Mouse (Mus musculus) heart, embryonic 16.5 days (tissue): ENCODE measurements around the gene 3110040N11Rik. TPM values are rescaled to one million over a fixed set of nuclear protein-coding genes. Genes with fewer than 3 reads are reported as not detected.

Experiments
- ATAC-seq: fragments of 200-750 bp; cut with Nextera tagmentation; replicated peaks from 2 replicates; pipeline ENCODE4 v1.8.0; 2017; ENCODE audit warnings: moderate number of reproducible peaks; ENCODE audit not compliant: insufficient read depth, low FRiP score; ENCODE audit errors: extremely low read depth
- H3K27ac ChIP-seq: fragments of 300-500 bp; sonication (generic); 2 replicates; pipeline ENCODE4 v1.5.1; 2014; ENCODE audit warnings: mild to moderate bottlenecking, low read length, control low read depth, moderate library complexity
- H3K27me3 ChIP-seq: fragments of 300-500 bp; sonication (generic); 2 replicates; pipeline ENCODE4 v1.6.1; 2014; ENCODE audit warnings: low read length, mixed read lengths; ENCODE audit not compliant: control insufficient read depth, insufficient read depth
- H3K36me3 ChIP-seq: fragments of 300-500 bp; sonication (generic); 2 replicates; pipeline ENCODE4 v1.6.1; 2014; ENCODE audit not compliant: control insufficient read depth, insufficient read depth
- H3K4me1 ChIP-seq: fragments of 300-500 bp; sonication (generic); 2 replicates; pipeline ENCODE4 v1.6.1; 2014; ENCODE audit warnings: low read length, mixed read lengths; ENCODE audit not compliant: control insufficient read depth, insufficient read depth
- H3K4me2 ChIP-seq: fragments of 300-500 bp; sonication (generic); 2 replicates; pipeline ENCODE4 v1.6.1; 2014; ENCODE audit warnings: low read depth, mild to moderate bottlenecking, control low read depth, low read length
- H3K4me3 ChIP-seq: fragments of 300-500 bp; sonication (generic); 2 replicates; pipeline ENCODE4 v1.5.1; 2014; ENCODE audit warnings: mild to moderate bottlenecking, control low read depth, low read length
- H3K9ac ChIP-seq: fragments of 300-500 bp; sonication (generic); 2 replicates; pipeline ENCODE4 v1.6.1; 2014; ENCODE audit warnings: low read length, control low read depth
- H3K9me3 ChIP-seq: fragments of 300-500 bp; sonication (generic); replicated peaks from 2 replicates; pipeline ENCODE4 v1.6.1; 2016; ENCODE audit warnings: low read length; ENCODE audit not compliant: control insufficient read depth
- WGBS: fragments of 180-500 bp; shearing (Covaris S2); extraction: QIAGEN DNeasy Blood & Tissue Kit; methylation state at CpG from one replicate; pipeline ENCODE4 v1.1.7; 2014; 5-methylcytosine and 5-hydroxymethylcytosine counted together
- polyA plus RNA-seq: library from polyadenylated mRNA; unstranded; fragments of >200 nt; fragmentation: Nextera tagmentation; extraction: Ambion mirVana; gene quantifications from 2 replicates; pipeline ENCODE4 v1.2.1, GENCODE M21; 2015

The 3110040N11Rik gene
- polyA plus RNA-seq, 1 experiment from 2014 or later, result 42.4 TPM

DNA sequence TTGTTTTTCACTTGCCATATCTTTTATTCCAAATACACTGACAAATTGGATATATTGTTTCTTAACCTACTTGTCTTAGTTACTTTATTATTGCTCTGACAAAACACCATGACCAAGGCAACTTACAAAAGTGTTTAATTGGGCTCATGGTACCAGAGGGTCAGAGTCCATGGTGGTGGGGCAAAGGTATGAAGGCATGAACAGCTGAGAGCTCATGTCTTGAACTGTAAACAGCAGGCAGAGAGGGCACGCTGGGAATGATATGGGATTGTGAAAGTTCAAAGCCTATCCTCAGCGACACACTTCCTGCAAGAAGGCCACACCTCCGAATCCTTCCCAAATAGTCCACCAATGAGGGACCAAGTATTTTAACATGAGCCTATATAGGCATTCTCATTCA lies 41.3 kb downstream of the 3110040N11Rik start:
- Histone ChIP-seq H3K36me3 (no peaks in the 10 kb centered on the region), H3K4me3 (no peak overlapping the region), H3K27me3 (no peaks in the 10 kb centered on the region), H3K9me3 (no peaks in the 10 kb centered on the region), H3K4me1 (peaks cover 4% of the 10 kb centered on the region; the same call in 1 of the 2 replicates), H3K4me2 (no peak overlapping the region), H3K9ac (no peak overlapping the region), H3K27ac (no peak overlapping the region)
- ATAC-seq, result no peak
- 79% methylated on average over 3 of the region's 3 CpGs for WGBS

GRCm38 (mm10) chr7:81744145-81744544 lies 45.1 kb downstream of the 3110040N11Rik start:
- H3K4me2 ChIP-seq, result no peak overlapping the region
- no peak overlapping the region for H3K27ac ChIP-seq
- H3K4me1 ChIP-seq, result peaks cover 4% of the 10 kb centered on the region; the same call in 1 of the 2 replicates
- no peaks in the 10 kb centered on the region for H3K27me3 ChIP-seq
- no peak overlapping the region for H3K4me3 ChIP-seq
- no peak overlapping the region for H3K9ac ChIP-seq
- no peaks in the 10 kb centered on the region for H3K36me3 ChIP-seq
- 44% methylated on average over 4 of the region's 4 CpGs for WGBS
- ATAC-seq, result no peak; the same call in 1 of the 2 replicates
- no peaks in the 10 kb centered on the region for H3K9me3 ChIP-seq

DNA sequence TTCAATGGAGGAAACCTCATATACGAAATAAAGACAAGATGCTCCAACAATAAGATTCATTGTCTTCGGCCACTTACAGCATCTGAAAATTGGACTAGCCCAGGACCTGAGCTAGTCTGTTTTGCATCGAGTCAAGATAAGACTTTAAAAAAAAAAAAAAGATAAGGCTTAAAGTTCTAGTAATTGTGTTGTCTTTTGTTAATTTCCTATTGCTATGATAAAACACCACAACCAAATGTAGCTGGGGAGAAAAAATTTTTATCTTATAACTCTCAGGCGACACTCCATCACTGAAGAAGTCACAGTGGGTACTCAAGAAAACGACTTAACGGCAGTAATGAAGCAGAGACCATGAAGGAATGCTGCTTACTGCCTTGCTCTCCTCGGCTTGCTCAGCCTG lies 49.3 kb downstream of the 3110040N11Rik start:
- Histone ChIP-seq H3K27ac (no peak overlapping the region), H3K4me1 (peaks cover 4% of the 10 kb centered on the region; the same call in 1 of the 2 replicates), H3K4me3 (no peak overlapping the region), H3K27me3 (no peaks in the 10 kb centered on the region), H3K36me3 (no peaks in the 10 kb centered on the region), H3K4me2 (no peak overlapping the region), H3K9ac (no peak overlapping the region), H3K9me3 (no peaks in the 10 kb centered on the region)
- WGBS, result 82% methylated on average over 7 of the region's 7 CpGs
- ATAC-seq, result no peak

DNA sequence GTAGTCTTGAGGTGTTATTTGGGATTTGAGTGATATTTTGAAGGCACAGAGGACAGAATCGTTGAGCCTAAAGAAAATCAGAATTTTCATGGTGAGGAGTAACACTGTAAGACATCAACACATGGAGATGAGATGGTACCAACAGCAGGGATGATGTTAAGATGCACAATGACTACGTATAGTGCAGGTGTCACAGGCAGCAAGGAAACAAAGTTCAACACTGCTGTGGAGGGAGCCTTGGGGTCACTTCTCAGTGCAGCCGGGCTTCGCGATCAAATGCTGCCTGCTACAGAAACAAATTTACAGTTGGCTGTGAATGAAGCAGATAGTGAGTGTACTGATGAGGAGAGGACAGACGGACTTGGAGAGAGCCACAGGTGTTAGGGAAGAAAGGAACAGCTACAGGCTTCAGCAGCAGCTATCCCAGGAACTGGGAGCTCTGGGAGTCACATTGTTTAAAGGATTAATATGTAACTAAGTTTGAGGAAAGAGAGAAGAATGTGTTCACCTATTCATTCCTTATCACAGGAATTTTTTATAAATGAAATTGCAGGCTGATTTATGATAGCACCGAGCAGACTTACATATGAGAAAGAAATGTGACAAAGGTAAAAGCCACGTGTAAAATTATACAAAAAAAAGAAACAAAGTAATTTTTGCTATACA lies 50.4 kb downstream of the 3110040N11Rik start:
- no peak for ATAC-seq
- whole genome bisulfite sequencing, result 62% methylated on average over 8 of the region's 8 CpGs

GRCm38 (mm10) chr7:81735300-81736048 lies 53.8 kb downstream of the 3110040N11Rik start:
- WGBS, result 60% methylated on average over 9 of the region's 9 CpGs
- H3K4me2 ChIP-seq, result no peak overlapping the region
- no peaks in the 10 kb centered on the region for H3K27me3 ChIP-seq
- no peaks in the 10 kb centered on the region for H3K36me3 ChIP-seq
- ATAC-seq, result no peak
- H3K9ac ChIP-seq, result no peak overlapping the region
- no peaks in the 10 kb centered on the region for H3K9me3 ChIP-seq
- no peaks in the 10 kb centered on the region for H3K4me1 ChIP-seq
- H3K4me3 ChIP-seq, result no peak overlapping the region
- H3K27ac ChIP-seq, result no peak overlapping the region

More for the DNA sequence above, 50.4 kb downstream of the 3110040N11Rik start:
- Histone ChIP-seq H3K9ac (no peak overlapping the region), H3K36me3 (no peaks in the 10 kb centered on the region), H3K27me3 (no peaks in the 10 kb centered on the region), H3K27ac (no peak overlapping the region), H3K4me2 (no peak overlapping the region), H3K4me3 (no peak overlapping the region), H3K4me1 (peaks cover 3% of the 10 kb centered on the region; the same call in 1 of the 2 replicates), H3K9me3 (no peaks in the 10 kb centered on the region)

- Histone ChIP-seq H3K4me3 (no peak overlapping the region), H3K9ac (no peak overlapping the region), H3K4me1 (no peaks in the 10 kb centered on the region), H3K36me3 (no peaks in the 10 kb centered on the region), H3K9me3 (no peaks in the 10 kb centered on the region), H3K4me2 (no peak overlapping the region), H3K27ac (no peak overlapping the region), H3K27me3 (no peaks in the 10 kb centered on the region)
- no peak for ATAC-seq
- WGBS, result 80% methylated on average over 12 of the region's 12 CpGs
Observed at GRCm38 (mm10) chr7:81732183-81733089, 56.8 kb downstream of the 3110040N11Rik start.

Other genes with a start within 250 kb of the 3110040N11Rik start
- 76.3 and 83.4 TPM in 2 replicates for gene Fsd2, start 222.5 kb downstream of the 3110040N11Rik start, polyA plus RNA-seq
- gene Whamm, start 218.2 kb downstream of the 3110040N11Rik start, polyA plus RNA-seq, result 3.9 and 4.2 TPM in 2 replicates
- gene Homer2, start 82.0 kb downstream of the 3110040N11Rik start, polyA plus RNA-seq, result 53.9 and 59.9 TPM in 2 replicates
- 83.3 and 106 TPM in 2 replicates for gene Ramac, start 26.6 kb downstream of the 3110040N11Rik start, polyA plus RNA-seq
- gene Btbd1, start 40.0 kb upstream of the 3110040N11Rik start, polyA plus RNA-seq, result 86.7 and 87.0 TPM in 2 replicates
- gene Gm10160, start 66.3 kb upstream of the 3110040N11Rik start, polyA plus RNA-seq, result not detected in 2 replicates
- gene Tm6sf1, start 69.5 kb upstream of the 3110040N11Rik start, polyA plus RNA-seq, result 35.6 and 44.4 TPM in 2 replicates
- gene Hdgfl3, start 145.0 kb upstream of the 3110040N11Rik start, polyA plus RNA-seq, result 9.7 and 9.9 TPM in 2 replicates
- gene Bnc1, start 202.8 kb upstream of the 3110040N11Rik start, polyA plus RNA-seq, result 2.7 and 3.0 TPM in 2 replicates